ENCODE assay signal across 9 mouse cellular contexts in the genomic region with DNA sequence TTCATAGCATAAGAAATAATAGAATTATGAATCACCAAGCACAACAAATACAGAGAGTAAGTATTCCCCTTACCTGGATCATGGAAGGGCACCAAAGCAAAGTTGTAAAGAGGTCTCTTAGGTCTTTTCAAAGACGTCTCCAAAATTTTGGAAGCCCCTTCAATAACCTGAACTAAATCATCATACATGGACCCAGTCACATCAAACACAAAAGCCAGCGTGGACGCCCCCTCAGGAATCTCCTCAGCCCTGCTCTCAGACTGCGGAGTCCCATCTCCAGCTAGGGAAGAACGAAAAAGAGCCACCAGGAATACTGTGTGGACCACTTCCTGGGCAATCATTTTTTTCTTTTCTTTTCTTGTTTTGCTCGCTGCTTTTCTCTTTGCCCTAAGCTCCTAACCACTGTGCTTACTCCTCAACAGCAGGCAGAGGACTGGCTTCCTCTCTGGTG. TPM values are rescaled to one million over a fixed set of nuclear protein-coding genes. Genes with fewer than 3 reads are reported as not detected.
DNase-seq lines count a peak whose midpoint lies in the region; ATAC-seq and TF ChIP-seq lines count a peak whose summit lies in the region.
"Had no signal": no experiment of that assay in that cellular context is flagged by ENCODE, and none has a peak within 500 bp of the region (broad histone marks: within the 10 kb centered on the region; RNA-seq: fewer than 3 reads in every experiment).

No protein-coding gene starts in this region.

- H3K4me3 ChIP-seq in heart, embryonic 12.5 days = peak overlapping the region; percentile 75
- H3K4me3 ChIP-seq in ES-E14 (ENCODE audit: insufficient read depth in 1 of 2, low read depth in 1 of 2, low read length in 2 of 2, poor library complexity in 1 of 2, severe bottlenecking in 1 of 2) = peak overlapping the region; percentile 75
- peak overlapping the region; percentile 52 for H3K4me3 ChIP-seq in hindbrain, embryonic 13.5 days
- H3K4me3 ChIP-seq in cerebellum, adult 2 months (replicated peaks; ENCODE audit: insufficient read depth, low read depth, low read length) = no peak overlapping the region

- no peak for TF ChIP-seq CTCF in cerebellum, adult 2 months (IDR thresholded peaks at IDR 0.05; ENCODE audit: borderline replicate concordance, insufficient read depth, low read depth, low read length)

- peaks cover 4% of the 10 kb centered on the region; the same call in 1 of the 2 replicates for H3K9me3 ChIP-seq in heart, embryonic 12.5 days (replicated peaks)
- H3K9me3 ChIP-seq in ES-E14 (ENCODE audit: control insufficient read depth, insufficient read depth, low read depth, low read length) = no peaks in the 10 kb centered on the region
- 0 out of 2 replicates have a peak, but pooled peaks cover 5% of the 10 kb centered on the region for H3K9me3 ChIP-seq in hindbrain, embryonic 13.5 days

- H3K27me3 ChIP-seq in heart, embryonic 12.5 days (replicated peaks) = no peaks in the 10 kb centered on the region
- H3K27me3 ChIP-seq in hindbrain, embryonic 13.5 days = peaks cover 12% of the 10 kb centered on the region
- no peaks in the 10 kb centered on the region; the same call in 1 of the 2 replicates for H3K27me3 ChIP-seq in cerebellum, adult 2 months (ENCODE audit: control insufficient read depth, insufficient read depth, low read length)

- TF ChIP-seq POLR2A in cerebellum, adult 2 months (IDR thresholded peaks at IDR 0.05; ENCODE audit: borderline replicate concordance, insufficient read depth, low read length) = no peak

- no peaks in the 10 kb centered on the region for H3K36me3 ChIP-seq in heart, embryonic 12.5 days
- H3K36me3 ChIP-seq in ES-E14 (ENCODE audit: control insufficient read depth, insufficient read depth, low read length, poor library complexity, severe bottlenecking) = no peaks in the 10 kb centered on the region
- H3K36me3 ChIP-seq in hindbrain, embryonic 13.5 days = no peaks in the 10 kb centered on the region

- peaks cover 14% of the 10 kb centered on the region for H3K4me1 ChIP-seq in heart, embryonic 12.5 days (replicated peaks)
- no peaks in the 10 kb centered on the region for H3K4me1 ChIP-seq in ES-E14 (ENCODE audit: control insufficient read depth in 2 of 2, insufficient read depth in 2 of 2, low read length in 2 of 2, poor library complexity in 1 of 2)
- peaks cover 24% of the 10 kb centered on the region for H3K4me1 ChIP-seq in hindbrain, embryonic 13.5 days (replicated peaks)
- H3K4me1 ChIP-seq in cerebellum, adult 2 months (ENCODE audit: control insufficient read depth, insufficient read depth, low read length) = no peaks in the 10 kb centered on the region

- ATAC-seq in heart, embryonic 12.5 days (ENCODE audit: insufficient number of reproducible peaks, low FRiP score) = peak; percentile 45
- 0 out of 2 replicates have a peak, but pooled peaks have one; percentile 9 for ATAC-seq in hindbrain, embryonic 13.5 days (ENCODE audit: low FRiP score)

- DNase-seq in heart, adult 9 months (ENCODE audit: low spot score in 2 of 2) = no peak
- DNase-seq in ES-E14 (ENCODE audit: low read depth, low spot score) = no peak
- peak; percentile 31 for DNase-seq in mesoderm, embryonic 11.5 days (ENCODE audit: low read depth, low spot score)
- DNase-seq in embryo, embryonic 10 days (ENCODE audit: low spot score) = no peak
- no peak for DNase-seq in cerebellum, adult 2 months
- no peak for DNase-seq in thymus, adult 18-20 months

- peak overlapping the region; percentile 87 for H3K9ac ChIP-seq in heart, embryonic 12.5 days
- peak overlapping the region; percentile 58 for H3K9ac ChIP-seq in ES-E14 (ENCODE audit: insufficient read depth, low read depth, low read length, poor library complexity, severe bottlenecking)
- H3K9ac ChIP-seq in hindbrain, embryonic 13.5 days = peak overlapping the region; percentile 75

- under 1% methylated on average over 6 of the region's 6 CpGs for WGBS in heart, embryonic 12.5 days
- WGBS in hindbrain, embryonic 13.5 days = 2% methylated on average over 6 of the region's 6 CpGs
- 4% methylated on average over 6 of the region's 6 CpGs for WGBS in cerebellum, adult 2 months

- peak overlapping the region; percentile 65 for H3K4me2 ChIP-seq in heart, embryonic 12.5 days
- peak overlapping the region; percentile 92 for H3K4me2 ChIP-seq in hindbrain, embryonic 13.5 days

- in situ Hi-C loops in ES-E14 (cut with MboI; ENCODE audit: low sequenced_read_pairs in 2 of 2, unreplicated experiment in 2 of 2) = no loop called here

- peak overlapping the region; percentile 93 for H3K27ac ChIP-seq in heart, embryonic 12.5 days (ENCODE audit: poor library complexity, severe bottlenecking)
- no peak overlapping the region for H3K27ac ChIP-seq in ES-E14 (ENCODE audit: insufficient read depth, low read depth, low read length, poor library complexity, severe bottlenecking)
- 0 out of 2 replicates have a peak overlapping the region, but pooled peaks have one; percentile 8 for H3K27ac ChIP-seq in hindbrain, embryonic 13.5 days
- no peak overlapping the region for H3K27ac ChIP-seq in cerebellum, adult 2 months (ENCODE audit: insufficient read depth, low read length)

TF ChIP-seq in ES-E14, 5 proteins besides CTCF, POLR2A, EP300 and RAD21:
- TF ChIP-seq ZNF384 (IDR thresholded peaks at IDR 0.05; ENCODE audit: low read depth, low read length) (no peak), MAFK (IDR thresholded peaks at IDR 0.05; ENCODE audit: insufficient read depth, low read depth, low read length) (no peak)

RNA-seq across cellular contexts. Expression of gene Hmcn1, which starts 0.5 kb away (rescaled TPM):
- polyA plus RNA-seq in heart, embryonic 12.5 days (2016; fragmentation: Nextera tagmentation; extraction: Ambion mirVana) = 20.9 and 23.7 TPM in 2 replicates
- total RNA-seq in ES-E14 (2012; rRNA removed) = 0.85 and 1.5 TPM in 2 replicates
- 2.6 and 2.9 TPM in 2 replicates for polyA plus RNA-seq in hindbrain, embryonic 13.5 days (2015; fragmentation: Nextera tagmentation; extraction: Ambion mirVana)
- polyA plus RNA-seq in cerebellum, adult 2 months (2012; rRNA removed) = 5.3 and 6.0 TPM in 2 replicates
- total RNA-seq: neutrophil, adult 5-6 weeks had no signal

Comparison
In these comparisons a context has a peak if more than half of its experiments do, and no peak if none do; other contexts are left out.
1. H3K27ac ChIP-seq: peak in heart, embryonic 12.5 days (single experiment) and hindbrain, embryonic 13.5 days (single experiment); none in ES-E14 (single experiment) and cerebellum, adult 2 months (single experiment).
2. Peak in every context shown above with its lines, with median percentiles within 50 percentile points of each other: H3K9ac ChIP-seq.